Mouse (Mus musculus) lung, adult 2 months (tissue): ENCODE data around the gene BC005624.

ENCODE experiments used
- CTCF ChIP-seq: fragments of 200-500 bp; IDR thresholded peaks from 2 replicates; pipeline ENCODE4 v1.5.1; 2011; ENCODE audit warnings: mild to moderate bottlenecking, low read length, control low read depth; ENCODE audit not compliant: insufficient read depth
- POLR2A ChIP-seq: fragments of 200-500 bp; IDR thresholded peaks from 2 replicates; pipeline ENCODE4 v1.6.1; 2011; ENCODE audit warnings: low read depth, mild to moderate bottlenecking, control low read depth, low read length, borderline replicate concordance; ENCODE audit errors: extremely low read depth

DNA sequence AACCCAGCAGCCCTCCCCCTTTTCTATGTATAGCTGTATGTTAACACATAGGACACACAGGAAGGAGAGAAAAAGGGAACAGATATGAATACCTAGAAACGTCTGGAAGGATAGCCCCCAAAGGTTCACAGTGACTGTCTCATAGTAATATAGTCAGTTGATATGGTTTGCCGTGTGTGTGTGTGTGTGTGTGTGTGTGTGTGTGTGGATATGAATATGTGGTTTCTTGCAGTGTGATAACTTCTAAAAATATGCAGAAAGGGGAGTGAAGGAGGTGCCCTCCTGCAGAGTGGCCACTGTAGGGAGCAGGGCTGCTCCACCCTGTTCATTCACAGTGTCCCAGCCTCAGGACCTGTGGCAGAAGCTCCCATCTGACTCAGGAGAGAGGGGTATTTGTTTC, 23.5 kb upstream of the BC005624 start:
- TF ChIP-seq CTCF (no peak), POLR2A (no peak)
